Mouse (Mus musculus) spleen, adult 18-20 months (tissue): ENCODE results near the gene Mroh3.

Experiments used
- DNase-seq, 2 experiments: peaks; one replicate each; pipeline ENCODE4 v3.0.0; 2022; ENCODE audit warnings: mixed read lengths in 2 of 2

The Mroh3 gene

GRCm38 (mm10) chr1:136151371-136151770 lies 61.3 kb downstream of the Mroh3 start:
- no peak for DNase-seq

- DNase-seq: no peak
Observed at GRCm38 (mm10) chr1:136149702-136150101, 62.9 kb downstream of the Mroh3 start.

- no peak for DNase-seq
Observed at GRCm38 (mm10) chr1:136143514-136143913, 69.1 kb downstream of the Mroh3 start.

GRCm38 (mm10) chr1:136142336-136142735 lies 70.3 kb downstream of the Mroh3 start:
- no peak for DNase-seq

GRCm38 (mm10) chr1:136141176-136141950 lies 71.3 kb downstream of the Mroh3 start:
- no peak for DNase-seq

- DNase-seq: peak; percentile 76 to 78
Observed at GRCm38 (mm10) chr1:136139990-136140640, 72.5 kb downstream of the Mroh3 start.

GRCm38 (mm10) chr1:136138191-136138830 lies 74.3 kb downstream of the Mroh3 start:
- no peak for DNase-seq

GRCm38 (mm10) chr1:136137575-136137974 lies 75.1 kb downstream of the Mroh3 start:
- no peak for DNase-seq

- no peak for DNase-seq
Observed at GRCm38 (mm10) chr1:136137071-136137531, 75.5 kb downstream of the Mroh3 start.

- no peak for DNase-seq
Observed at GRCm38 (mm10) chr1:136136547-136136946, 76.1 kb downstream of the Mroh3 start.

- DNase-seq: peak in 1 of 2 experiments; percentile 36
Observed at GRCm38 (mm10) chr1:136135777-136136444, 76.7 kb downstream of the Mroh3 start.

- DNase-seq: peak; percentile 70 to 81
Observed at GRCm38 (mm10) chr1:136135046-136135445, 77.6 kb downstream of the Mroh3 start.

GRCm38 (mm10) chr1:136134547-136134946 lies 78.1 kb downstream of the Mroh3 start:
- DNase-seq: no peak

GRCm38 (mm10) chr1:136133570-136134240 lies 78.9 kb downstream of the Mroh3 start:
- no peak for DNase-seq

GRCm38 (mm10) chr1:136132386-136133201 lies 80.0 kb downstream of the Mroh3 start:
- no peak for DNase-seq
